Mouse (Mus musculus) spleen, adult 18-20 months (tissue): Measurements from ENCODE around the gene Chst2.

Source experiments
- DNase-seq, 2 experiments: peaks; one replicate each; pipeline ENCODE4 v3.0.0; 2022; ENCODE audit warnings: mixed read lengths in 2 of 2

Chst2 gene

GRCm38 (mm10) chr9:95353829-95354391 lies 52.6 kb downstream of the Chst2 start:
- DNase-seq, result no peak

- no peak for DNase-seq
Measured at GRCm38 (mm10) chr9:95351968-95352367, 54.6 kb downstream of the Chst2 start.

GRCm38 (mm10) chr9:95350550-95350949 lies 56.0 kb downstream of the Chst2 start:
- DNase-seq, result no peak
